Mouse (Mus musculus): ENCODE data around the gene Sf1.
A peak's percentile ranks its signal among the peaks of the same experiment; 100 is the strongest.

The Sf1 gene

DNA sequence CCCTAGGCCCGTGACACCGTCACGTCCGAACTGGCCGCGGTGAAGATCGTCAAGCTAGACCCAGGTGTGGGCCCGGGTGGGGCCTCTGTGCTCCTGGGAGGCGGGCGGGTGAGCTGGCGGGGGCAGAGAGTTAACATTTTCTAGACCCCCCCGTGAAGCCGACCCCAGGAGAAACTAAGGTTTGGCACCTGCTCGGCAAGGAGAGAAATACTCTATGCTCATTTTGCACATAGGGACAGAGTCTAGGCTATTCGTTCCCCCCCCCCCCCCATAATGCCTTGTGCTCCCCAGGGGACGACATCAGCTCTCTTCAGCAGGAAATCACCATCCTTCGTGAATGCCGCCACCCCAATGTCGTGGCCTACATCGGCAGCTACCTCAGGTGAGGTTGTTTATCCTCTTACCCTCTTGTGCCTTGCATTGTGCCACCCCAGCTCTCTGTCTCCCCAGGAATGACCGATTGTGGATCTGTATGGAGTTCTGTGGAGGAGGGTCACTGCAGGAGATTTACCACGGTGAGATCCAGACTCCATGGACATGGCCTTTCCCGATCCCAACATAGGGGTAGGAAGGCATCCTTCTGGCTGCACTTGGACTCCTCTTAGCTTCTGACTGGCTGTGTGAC lies 21.9 kb upstream of the Sf1 start:
- no peak for DNase-seq

DNA sequence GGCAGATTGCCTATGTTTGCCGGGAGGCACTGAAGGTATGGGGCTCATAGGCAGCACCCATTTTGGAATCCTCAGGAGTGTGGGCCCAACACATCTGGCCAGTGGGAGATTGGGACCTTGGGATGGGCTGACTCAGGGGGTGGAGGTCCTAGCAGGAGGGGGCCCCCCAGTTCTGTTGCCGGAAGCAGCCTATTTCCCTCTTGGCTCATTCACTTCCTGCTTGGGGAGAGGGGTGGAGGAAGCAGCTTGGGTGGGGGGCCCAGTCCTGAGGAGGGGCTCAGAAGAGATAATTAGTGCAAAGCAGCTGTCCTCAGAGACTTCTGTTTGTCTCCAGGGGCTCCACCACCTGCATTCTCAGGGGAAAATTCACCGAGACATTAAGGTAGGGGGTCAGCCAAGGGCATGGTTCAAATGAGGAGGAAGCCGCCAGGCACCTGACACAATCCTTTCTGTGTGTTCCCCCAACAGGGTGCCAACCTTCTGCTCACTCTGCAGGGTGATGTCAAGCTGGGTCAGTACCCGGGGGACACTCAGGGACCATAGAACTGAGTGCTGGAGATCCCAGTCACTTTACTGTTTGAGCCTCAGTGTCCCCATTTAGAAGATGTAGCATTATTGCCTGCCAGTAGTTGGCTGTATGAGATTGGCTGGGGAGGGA lies 21.1 kb upstream of the Sf1 start:
- DNase-seq: no peak

DNA sequence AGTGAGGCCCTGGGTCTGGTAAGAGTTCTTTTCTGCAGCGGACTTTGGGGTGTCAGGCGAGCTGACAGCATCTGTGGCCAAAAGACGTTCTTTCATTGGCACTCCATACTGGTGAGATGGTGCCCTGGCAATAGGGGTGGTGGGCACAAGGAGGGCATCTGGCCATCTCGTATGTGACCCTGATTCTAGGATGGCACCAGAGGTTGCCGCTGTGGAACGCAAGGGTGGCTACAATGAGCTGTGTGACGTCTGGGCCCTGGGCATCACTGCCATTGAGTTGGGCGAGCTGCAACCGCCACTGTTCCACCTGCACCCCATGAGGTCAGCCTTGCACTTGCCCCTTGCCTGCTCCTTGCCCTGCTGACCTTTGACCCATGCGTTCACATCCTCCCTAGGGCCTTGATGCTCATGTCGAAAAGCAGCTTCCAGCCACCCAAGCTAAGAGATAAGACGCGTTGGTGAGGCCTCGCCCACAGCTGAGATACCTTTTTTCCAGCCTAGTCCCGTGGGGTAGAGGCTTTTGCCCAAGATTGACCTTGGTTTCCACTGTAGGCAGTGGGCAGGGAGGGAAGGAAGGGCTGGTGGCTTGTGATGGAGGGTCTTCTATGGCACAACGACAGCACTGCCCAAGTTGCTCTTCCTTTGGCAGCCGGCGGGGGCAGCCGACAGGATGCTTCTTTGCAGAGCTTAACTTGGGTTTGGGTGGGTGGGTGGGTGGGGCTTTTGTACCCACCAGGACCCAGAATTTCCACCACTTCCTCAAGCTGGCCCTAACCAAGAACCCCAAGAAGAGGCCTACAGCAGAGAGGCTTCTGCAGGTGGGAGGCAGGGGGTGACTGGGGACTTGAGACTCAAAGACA lies 20.2 kb upstream of the Sf1 start:
- no peak for DNase-seq

DNA sequence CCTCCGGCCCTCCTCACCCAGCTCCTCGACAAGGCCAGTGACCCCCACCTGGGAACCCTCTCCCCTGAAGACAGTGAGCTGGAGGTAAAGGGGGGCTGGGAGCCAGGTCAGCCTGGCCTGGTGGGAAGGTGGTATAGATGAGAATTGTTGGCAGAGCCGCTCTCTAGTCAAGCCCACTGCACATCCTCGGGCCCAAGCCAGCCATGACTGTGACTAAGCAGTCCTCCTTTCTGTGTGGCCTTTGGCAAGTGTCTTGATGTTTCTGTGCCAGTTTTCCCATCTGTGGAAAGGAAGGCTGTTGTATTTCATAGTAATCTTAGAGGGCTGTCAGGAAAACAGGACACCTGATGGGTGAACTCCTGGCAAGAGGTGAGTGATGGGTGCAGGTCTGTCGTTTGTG lies 19.5 kb upstream of the Sf1 start:
- peak in 1 of 2 experiments; percentile 39 for DNase-seq

DNA sequence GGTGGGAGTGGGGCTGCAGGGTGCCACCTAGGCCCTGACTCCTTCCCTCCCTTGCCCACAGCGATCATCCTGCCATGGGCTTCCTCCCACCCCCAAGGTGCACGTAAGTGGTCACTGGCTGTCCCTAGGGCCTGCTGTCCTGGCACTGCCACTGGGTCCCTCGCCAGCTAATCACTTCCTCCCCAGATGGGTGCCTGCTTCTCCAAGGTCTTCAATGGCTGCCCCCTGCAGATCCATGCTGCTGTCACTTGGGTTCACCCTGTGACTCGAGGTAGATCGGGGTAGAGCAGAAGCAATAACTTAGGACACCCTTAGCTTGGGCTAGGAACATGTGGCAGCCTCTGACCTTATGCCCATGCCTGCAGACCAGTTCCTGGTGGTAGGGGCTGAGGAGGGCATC lies 17.5 kb upstream of the Sf1 start:
- DNase-seq: no peak

DNA sequence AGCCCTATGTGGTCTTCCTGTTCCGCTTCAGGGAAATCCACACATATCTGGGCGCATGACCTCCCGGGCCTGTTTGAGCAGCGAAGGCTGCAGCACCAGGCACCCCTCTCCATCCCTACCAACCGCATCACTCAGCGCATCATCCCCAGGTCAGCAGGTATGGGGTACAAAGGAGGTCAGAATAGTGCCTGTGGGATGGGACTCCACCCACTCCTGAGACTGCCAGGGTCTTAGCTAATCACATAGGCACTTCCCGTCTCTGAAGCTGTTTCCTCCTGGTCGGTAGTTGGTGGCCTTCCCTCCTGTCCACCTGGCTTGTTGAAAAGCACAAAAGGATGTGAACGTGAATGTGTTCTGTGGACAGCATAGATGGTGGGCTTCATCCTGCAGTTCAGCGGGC lies 16.8 kb upstream of the Sf1 start:
- DNase-seq: no peak

DNA sequence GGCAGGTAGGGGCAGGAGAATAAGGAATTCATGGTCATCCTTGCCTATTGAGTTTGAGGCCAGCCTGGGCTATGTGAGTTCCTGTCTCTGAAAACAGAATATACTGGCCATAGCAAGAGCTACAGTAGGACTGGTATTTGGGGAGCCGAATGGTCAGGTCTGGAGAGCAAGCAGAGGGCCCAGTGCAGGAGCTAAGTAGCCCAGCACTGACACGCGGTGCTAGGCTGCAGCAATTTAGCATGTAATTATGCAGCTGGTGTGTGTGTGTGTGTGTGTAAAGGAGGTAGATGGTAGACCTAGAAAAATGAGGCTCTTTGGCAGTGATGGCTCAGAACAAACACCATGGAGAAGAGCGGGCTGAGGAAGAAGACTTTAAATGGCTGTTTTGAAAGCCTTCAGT lies 15.9 kb upstream of the Sf1 start:
- no peak for DNase-seq

DNA sequence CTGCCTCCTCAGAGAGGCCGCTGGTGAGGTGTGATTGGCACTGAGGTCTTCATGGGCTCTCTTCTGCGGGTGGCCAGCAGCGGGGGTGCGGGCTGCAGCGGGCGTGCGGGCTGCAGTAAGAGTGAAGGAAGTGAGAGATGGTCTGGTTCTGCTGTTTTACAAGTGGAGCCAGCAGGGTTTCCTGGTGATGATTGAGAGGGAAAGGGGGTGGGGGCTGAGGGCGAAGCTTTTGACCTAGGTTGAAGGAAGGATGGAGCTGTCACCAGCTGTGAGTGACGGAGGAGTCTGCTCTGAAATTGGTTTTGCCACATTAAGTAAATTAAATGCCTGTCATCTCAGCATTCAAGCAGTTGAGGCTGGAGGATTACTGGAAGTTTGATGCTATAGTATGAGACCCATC lies 14.8 kb upstream of the Sf1 start:
- DNase-seq: no peak

DNA sequence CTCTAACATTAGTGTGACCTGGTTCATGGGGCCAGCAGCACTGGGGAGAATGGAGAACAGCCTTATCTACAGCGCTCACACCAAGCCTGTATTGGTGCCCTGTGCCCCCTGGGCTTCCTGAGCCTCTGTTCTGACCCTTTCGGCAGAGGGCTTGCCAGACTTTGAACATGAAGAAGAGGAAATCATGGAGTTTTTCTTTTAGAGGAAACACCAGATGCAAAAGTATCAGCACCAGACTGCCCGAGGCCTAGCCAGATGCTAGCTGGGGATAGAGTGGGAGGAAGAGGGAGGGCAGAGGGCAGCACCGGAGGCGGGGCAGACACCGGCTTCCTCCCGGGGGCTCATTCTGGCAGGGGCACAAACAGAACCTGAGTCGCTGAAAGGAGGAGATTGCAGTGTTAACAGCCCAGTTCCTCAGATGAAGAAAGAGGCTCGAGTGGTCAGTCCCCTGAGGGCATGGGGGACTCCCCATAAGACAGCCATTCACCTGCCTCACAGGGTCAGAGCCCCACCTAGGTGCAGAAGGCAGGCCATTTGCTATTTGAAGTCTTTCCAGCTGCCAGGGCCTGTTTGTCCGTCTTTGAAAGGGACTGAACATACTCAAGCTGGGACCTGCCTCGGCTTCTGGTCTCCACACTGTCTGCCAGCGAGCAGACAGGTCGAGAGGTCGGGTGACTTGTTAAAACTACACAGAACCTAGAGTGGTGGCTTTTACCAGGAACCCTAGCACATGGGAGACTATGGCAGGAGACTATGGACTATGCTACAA lies 14.1 kb upstream of the Sf1 start:
- DNase-seq: no peak

DNA sequence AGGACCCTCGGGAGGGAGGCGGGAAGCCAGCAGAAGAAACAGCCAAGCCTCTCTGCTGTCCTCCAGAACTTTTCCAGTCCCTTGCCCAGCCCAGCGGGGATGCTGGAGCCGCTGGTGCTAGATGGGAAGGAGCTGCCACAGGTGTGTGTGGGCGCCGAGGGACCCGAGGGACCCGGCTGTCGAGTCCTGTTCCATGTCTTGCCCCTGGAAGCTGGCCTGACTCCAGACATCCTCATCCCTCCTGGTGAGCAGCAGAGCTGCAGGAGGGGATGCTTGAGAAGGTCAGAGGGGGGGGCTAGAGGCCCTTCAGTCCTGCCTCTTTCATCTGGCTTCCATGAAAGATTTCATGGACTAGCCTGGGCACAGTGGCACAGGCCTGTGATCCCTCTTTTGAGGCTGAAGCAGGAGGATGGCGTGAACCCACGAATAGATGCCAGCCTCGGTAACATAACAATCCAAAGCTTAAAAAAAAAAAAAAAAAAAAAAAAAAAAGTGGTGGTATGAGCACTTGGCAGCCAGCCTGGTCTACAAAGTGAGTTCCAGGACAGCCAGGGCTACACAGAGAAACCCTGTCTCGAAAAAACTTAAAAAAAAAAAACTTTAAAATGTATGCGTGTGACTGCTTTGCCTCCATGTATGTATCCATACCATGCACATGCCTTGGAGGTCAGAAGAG lies 11.9 kb upstream of the Sf1 start:
- DNase-seq: no peak

DNA sequence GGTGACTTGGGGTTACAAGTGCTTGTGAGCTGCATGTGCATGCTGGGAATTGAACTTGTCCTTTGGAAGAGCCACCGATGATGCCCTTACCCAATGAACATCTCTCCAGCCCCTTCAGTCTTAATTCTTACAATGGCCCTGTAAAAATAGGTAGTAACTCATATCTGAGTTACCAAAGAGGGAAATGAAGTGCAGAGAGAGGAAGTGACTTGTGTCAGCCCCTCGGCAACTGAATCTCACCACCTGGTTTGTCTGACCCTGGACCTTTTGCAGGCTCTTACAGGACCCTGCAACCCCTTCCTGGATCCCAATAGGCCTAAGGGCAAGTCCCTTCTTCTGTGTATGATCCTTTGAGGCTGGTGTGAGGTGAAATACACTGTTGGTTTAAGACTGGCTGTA lies 11.4 kb upstream of the Sf1 start:
- DNase-seq: no peak

DNA sequence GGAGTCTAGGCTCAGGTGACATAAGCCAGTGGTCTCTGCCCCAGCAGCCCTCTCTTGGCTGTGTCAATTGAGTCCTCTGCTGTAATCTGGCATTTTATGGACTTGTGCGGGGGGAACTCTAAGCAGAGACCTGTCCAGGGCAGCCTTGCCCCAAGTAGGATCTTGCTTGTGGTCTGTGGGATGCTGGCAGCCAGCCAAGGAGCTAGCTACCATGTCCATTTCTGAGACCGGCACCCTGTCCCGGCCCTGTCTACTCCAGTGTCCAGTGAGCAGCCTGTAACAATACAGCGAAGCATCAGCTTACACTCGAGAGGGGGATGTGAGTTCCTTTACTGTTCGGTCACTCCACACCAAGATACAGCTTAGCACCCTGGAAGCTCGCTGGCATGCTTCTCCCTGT lies 9.5 kb upstream of the Sf1 start:
- DNase-seq: no peak

DNA sequence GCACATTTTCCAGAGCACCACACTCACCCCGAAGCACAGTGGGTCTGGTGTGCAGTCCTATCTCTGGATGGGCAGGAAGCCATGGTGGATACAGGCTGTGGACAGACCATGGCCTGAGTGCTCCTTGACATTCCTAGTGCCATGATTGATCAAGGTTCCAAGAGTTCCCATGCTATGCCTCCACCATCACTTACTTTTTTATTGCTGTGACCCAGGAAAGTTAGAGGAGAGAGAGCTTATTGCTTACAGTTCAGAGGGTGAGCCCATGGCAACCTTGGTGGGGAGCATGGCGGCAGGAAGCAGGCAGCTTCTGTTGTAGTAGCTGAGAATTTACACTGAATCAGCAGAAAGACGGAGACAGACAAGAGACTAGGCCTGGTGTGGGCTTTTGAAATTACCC lies 2.2 kb upstream of the Sf1 start:
- DNase-seq: no peak

DNA sequence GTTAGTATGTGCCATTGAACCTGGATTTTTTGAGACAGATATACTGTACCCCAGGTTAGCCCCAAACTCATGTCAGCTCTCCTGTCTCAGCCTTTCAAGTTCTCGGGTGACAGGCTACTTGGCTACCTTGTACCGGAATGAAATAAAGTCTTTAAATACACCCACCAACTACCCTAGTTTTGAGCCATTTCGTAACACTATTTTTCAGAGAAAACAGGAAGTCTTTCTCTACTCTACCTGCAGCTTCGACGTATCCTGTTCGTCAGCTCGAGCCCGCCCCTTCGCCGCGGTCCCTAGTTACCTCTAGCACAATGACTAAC lies 439 bp upstream of the Sf1 start:
- no peak for DNase-seq

DNA sequence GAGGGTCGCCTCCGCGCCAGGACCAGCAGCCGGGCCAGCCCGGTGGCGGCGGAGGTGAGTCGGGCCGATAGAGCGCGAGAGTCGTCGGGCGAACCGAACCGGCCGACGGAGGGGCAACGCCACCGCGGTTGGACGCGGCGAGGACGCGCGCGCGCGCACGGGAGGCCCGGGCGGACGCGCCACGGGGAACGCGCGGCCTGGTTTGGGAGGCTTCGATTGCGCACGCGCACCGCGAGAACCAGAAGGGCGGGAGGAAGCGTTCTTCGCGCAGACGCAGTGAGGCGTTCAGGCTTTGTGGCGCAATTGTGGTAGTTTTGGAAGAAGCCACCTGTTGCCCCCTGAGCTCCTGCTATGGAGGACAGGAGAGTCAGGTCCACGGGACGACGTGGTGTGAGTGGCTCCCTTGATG lies 831 bp downstream of the Sf1 start:
- DNase-seq: peak; percentile 93 to 94

DNA sequence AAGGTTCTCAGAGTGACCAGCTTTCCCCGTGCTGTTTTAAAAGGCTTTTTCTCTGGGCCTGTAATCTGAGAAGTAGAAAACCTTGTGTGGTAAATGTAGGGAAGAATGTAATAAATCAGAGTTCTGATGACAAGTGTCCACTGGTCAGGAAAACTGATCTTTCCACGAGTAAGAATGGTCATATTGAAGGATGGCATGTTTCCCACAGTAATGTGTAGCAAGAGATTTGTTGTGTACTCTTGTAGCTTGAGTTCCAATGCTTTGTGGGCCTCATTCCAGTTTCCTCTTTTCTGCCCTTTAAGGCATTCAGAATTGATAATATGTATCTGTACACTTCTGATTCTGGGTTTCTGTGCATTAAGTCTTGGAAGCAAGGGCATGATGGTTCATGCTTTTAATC lies 1.4 kb downstream of the Sf1 start:
- DNase-seq: no peak

DNA sequence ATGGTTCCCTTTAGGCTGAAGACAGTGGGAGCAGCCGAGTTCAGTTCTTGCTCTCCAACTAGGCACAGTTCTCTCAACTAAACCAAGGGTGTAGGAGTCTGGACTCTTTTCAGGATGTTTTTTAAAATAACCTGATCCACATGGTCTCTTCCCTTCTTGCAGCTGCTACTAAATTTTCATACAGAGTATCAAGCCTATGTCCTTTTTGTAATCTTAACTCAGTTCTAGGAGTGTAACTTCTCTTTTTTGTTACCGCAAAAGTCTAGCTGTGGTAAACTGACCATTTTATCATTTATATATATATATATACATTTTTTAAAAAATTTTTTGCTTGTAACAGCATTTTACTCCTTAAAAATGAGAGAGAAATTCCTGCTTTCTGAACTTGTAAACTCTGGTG lies 6.7 kb downstream of the Sf1 start:
- no peak for DNase-seq

DNA sequence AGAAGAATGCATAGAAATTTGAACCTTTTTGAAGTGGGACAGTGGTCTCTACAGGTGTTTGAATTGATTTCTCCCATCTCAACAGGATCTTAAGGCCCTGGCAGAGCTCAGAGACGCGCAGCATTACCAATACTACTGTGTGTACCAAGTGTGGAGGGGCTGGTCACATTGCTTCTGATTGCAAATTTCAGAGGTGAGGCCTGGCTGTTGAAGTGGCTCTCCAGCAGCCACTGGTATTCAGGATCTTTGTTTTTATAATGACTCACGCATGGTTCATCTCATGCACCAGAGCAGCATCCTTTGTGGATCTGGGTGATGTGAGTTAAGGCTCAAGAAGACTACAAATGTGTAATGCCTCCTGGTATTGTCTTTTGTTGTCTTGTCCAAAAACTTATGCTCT lies 8.9 kb downstream of the Sf1 start:
- DNase-seq: no peak

DNA sequence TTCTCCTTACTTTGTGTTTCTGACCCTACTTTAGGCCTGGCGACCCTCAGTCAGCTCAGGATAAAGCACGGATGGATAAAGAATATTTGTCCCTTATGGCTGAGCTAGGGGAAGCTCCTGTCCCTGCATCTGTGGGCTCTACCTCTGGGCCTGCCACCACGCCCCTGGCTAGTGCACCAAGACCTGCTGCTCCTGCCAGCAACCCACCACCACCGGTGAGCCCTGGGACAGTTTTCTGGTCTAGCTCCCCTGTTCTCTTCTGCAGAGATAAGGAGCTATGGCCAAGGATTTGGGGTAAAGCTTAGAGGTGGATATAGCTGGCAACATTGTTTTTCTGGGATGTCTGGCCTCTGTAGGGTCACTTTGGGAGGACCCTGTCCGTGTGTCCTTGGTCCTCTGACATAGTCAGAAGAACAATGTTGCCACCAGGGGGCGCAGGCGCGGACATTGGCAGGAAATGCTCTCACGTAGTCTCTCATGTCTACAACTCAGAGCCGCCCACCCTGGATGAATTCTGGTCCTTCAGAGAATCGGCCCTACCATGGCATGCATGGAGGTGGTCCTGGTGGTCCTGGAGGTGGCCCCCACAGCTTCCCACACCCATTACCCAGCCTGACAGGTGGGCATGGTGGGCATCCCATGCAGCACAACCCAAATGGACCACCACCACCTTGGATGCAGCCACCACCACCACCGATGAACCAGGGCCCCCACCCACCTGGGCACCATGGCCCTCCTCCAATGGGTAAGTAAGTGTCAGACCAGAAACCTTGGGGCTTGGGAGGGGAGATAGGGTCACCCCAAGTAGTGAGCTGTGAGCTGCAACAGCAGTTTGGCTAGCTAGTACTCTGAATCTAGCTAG lies 10.3 kb downstream of the Sf1 start:
- peak; percentile 89 for DNase-seq

DNA sequence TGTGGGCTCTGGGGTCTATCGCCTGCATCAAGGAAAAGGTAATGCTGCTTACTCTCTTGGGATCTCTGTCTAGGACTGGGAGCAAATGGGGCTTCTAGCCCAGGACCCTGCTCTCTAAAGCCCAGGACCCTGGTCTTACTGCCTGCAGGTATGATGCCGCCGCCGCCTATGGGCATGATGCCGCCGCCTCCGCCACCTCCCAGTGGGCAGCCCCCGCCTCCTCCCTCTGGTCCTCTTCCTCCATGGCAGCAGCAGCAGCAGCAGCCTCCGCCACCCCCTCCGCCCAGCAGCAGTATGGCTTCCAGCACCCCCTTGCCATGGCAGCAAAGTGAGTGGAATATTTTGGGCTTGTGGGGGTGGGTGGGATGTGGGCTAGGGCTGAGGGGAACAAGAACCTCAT lies 11.1 kb downstream of the Sf1 start:
- DNase-seq: no peak

DNA sequence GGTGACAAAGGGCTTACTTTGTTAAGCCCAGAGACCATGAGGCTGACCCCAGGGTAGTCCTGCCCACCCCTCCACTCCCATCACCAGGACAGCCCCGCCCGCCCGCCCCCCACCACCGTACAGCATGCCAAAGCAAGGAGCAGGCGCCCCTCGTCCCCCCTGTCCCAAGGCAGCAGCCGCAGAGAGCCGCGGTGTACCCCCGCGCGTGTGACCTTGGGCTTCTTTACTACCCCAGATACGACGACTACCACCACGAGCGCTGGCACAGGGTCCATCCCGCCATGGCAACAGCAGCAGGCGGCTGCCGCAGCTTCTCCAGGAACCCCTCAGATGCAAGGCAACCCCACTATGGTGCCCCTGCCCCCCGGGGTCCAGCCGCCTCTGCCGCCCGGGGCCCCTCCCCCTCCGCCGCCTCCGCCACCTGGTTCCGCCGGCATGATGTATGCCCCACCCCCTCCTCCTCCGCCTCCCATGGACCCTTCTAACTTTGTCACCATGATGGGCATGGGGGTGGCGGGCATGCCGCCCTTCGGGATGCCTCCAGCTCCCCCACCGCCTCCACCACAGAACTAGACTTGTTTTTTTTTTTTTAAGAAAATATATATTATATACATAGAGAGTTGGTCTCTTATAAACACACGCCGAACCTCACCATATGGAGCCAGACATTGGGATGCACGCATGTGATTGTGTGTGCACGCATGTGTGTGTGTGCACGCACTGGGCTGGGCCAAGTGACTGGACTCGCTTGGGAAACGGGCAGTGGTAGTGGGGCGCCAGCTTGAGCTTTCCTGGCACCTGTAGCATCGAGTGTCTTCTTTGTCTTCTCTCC lies 12.1 kb downstream of the Sf1 start:
- DNase-seq: no peak

Data from cerebellum, postnatal 36 days (tissue).